In genomic region chr11:50231411-50231810, GRCm38 (mm10) we compare ENCODE assay signal across 8 mouse cellular contexts. TPM values are rescaled to one million over a fixed set of nuclear protein-coding genes. Genes with fewer than 3 reads are reported as not detected.
DNase-seq lines count a peak whose midpoint lies in the region; ATAC-seq and TF ChIP-seq lines count a peak whose summit lies in the region.

No protein-coding gene starts in this region.

- DNase-seq in 3T3-L1 (ENCODE audit: low read depth, low spot score) = peak; percentile 91
- DNase-seq in CD4-positive, CD25-positive, alpha-beta regulatory T cell, adult 2 months (ENCODE audit: low read depth, low spot score) = peak; percentile 88
- peak; percentile 85 for DNase-seq in cerebellum, adult 9-10 months
- DNase-seq in forebrain, postnatal 0 days = peak; percentile 84
- DNase-seq in kidney, postnatal 0 days (ENCODE audit: low spot score) = peak; percentile 84
- DNase-seq in lung, postnatal 14 days = peak; percentile 76
- peak; percentile 41 to 70 for DNase-seq in spleen, postnatal 36 days (ENCODE audit: low spot score in 2 of 2)
- no peak for DNase-seq in frontal cortex, postnatal 14 days (ENCODE audit: low spot score in 2 of 2)

- TF ChIP-seq CTCF in forebrain, postnatal 0 days (IDR thresholded peaks at IDR 0.05; ENCODE audit: low read depth) = peak; percentile 69
- TF ChIP-seq CTCF in kidney, postnatal 0 days (IDR thresholded peaks at IDR 0.05; ENCODE audit: low read depth) = peak; percentile 71

- H3K9me3 ChIP-seq in forebrain, postnatal 0 days (ENCODE audit: low read length) = no peaks in the 10 kb centered on the region
- H3K9me3 ChIP-seq in kidney, postnatal 0 days (replicated peaks; ENCODE audit: low read length) = no peaks in the 10 kb centered on the region

- no peak overlapping the region for H3K9ac ChIP-seq in forebrain, postnatal 0 days
- H3K9ac ChIP-seq in kidney, postnatal 0 days (ENCODE audit: low read depth, low read length) = no peak overlapping the region

- 0 out of 2 replicates have a peak, but pooled peaks cover 5% of the 10 kb centered on the region for H3K27me3 ChIP-seq in forebrain, postnatal 0 days (ENCODE audit: insufficient read depth, low read length)
- no peaks in the 10 kb centered on the region for H3K27me3 ChIP-seq in kidney, postnatal 0 days (ENCODE audit: insufficient read depth, low read length)

- peaks cover 9% of the 10 kb centered on the region for H3K4me1 ChIP-seq in forebrain, postnatal 0 days (ENCODE audit: insufficient read depth)
- peaks cover 27% of the 10 kb centered on the region for H3K4me1 ChIP-seq in kidney, postnatal 0 days (replicated peaks; ENCODE audit: insufficient read depth, low read length)

- no peak overlapping the region for H3K27ac ChIP-seq in forebrain, postnatal 0 days (ENCODE audit: low read depth, low read length)
- no peak overlapping the region for H3K27ac ChIP-seq in kidney, postnatal 0 days

- no peak overlapping the region for H3K4me3 ChIP-seq in forebrain, postnatal 0 days (ENCODE audit: low read depth, low read length)
- H3K4me3 ChIP-seq in kidney, postnatal 0 days (replicated peaks; ENCODE audit: low read depth, low read length) = no peak overlapping the region

- WGBS in forebrain, postnatal 0 days = 21% methylated on average over 8 of the region's 8 CpGs
- 33% methylated on average over 8 of the region's 8 CpGs for WGBS in kidney, postnatal 0 days

- peak; percentile 34; the same call in 1 of the 2 replicates for ATAC-seq in forebrain, postnatal 0 days
- no peak for ATAC-seq in kidney, postnatal 0 days (replicated peaks; ENCODE audit: low FRiP score, low read depth)

- 0 out of 2 replicates have a peak overlapping the region, but pooled peaks have one; percentile 26 for H3K4me2 ChIP-seq in forebrain, postnatal 0 days (ENCODE audit: low read depth)
- H3K4me2 ChIP-seq in kidney, postnatal 0 days (ENCODE audit: low read length) = peak overlapping the region; percentile 54; the same call in 1 of the 2 replicates

- peaks cover 46% of the 10 kb centered on the region for H3K36me3 ChIP-seq in forebrain, postnatal 0 days (ENCODE audit: insufficient read depth)
- peaks cover 31% of the 10 kb centered on the region for H3K36me3 ChIP-seq in kidney, postnatal 0 days (ENCODE audit: insufficient read depth, low read length)

RNA-seq across cellular contexts. Expression of gene Ltc4s, which starts 7.0 kb away (rescaled TPM):
- 1.5 and 6.1 TPM in 2 replicates for total RNA-seq in forebrain, postnatal 0 days (2014; rRNA removed)
- 6.1 TPM in 2 replicates for polyA plus RNA-seq in forebrain, postnatal 0 days (2015; fragmentation: Nextera tagmentation; extraction: Ambion mirVana)
- polyA plus RNA-seq in kidney, postnatal 0 days (2015; fragmentation: Nextera tagmentation; extraction: Ambion mirVana) = 8.5 and 9.6 TPM in 2 replicates

RNA-seq across cellular contexts. Expression of gene Mgat4b, which starts 20.7 kb away (rescaled TPM):
- 106 and 107 TPM in 2 replicates for total RNA-seq in forebrain, postnatal 0 days (2014; rRNA removed)
- 75.4 and 91.8 TPM in 2 replicates for polyA plus RNA-seq in forebrain, postnatal 0 days (2015; fragmentation: Nextera tagmentation; extraction: Ambion mirVana)
- polyA plus RNA-seq in kidney, postnatal 0 days (2015; fragmentation: Nextera tagmentation; extraction: Ambion mirVana) = 53.4 and 62.1 TPM in 2 replicates

RNA-seq across cellular contexts. Expression of gene Sqstm1, which starts 20.8 kb away (rescaled TPM):
- 303 and 330 TPM in 2 replicates for total RNA-seq in forebrain, postnatal 0 days (2014; rRNA removed)
- 413 and 423 TPM in 2 replicates for polyA plus RNA-seq in forebrain, postnatal 0 days (2015; fragmentation: Nextera tagmentation; extraction: Ambion mirVana)
- polyA plus RNA-seq in kidney, postnatal 0 days (2015; fragmentation: Nextera tagmentation; extraction: Ambion mirVana) = 326 and 333 TPM in 2 replicates

RNA-seq across cellular contexts. Expression of gene Mrnip, which starts 57.2 kb away (rescaled TPM):
- 28.7 and 37.5 TPM in 2 replicates for total RNA-seq in forebrain, postnatal 0 days (2014; rRNA removed)
- polyA plus RNA-seq in forebrain, postnatal 0 days (2015; fragmentation: Nextera tagmentation; extraction: Ambion mirVana) = 29.4 and 32.2 TPM in 2 replicates
- polyA plus RNA-seq in kidney, postnatal 0 days (2015; fragmentation: Nextera tagmentation; extraction: Ambion mirVana) = 20.8 and 22.9 TPM in 2 replicates

Comparison
In these comparisons a context has a peak if more than half of its experiments do, and no peak if none do; other contexts are left out.
1. DNase-seq: peak in 3T3-L1 (single experiment), CD4-positive, CD25-positive, alpha-beta regulatory T cell, adult 2 months (single experiment), cerebellum, adult 9-10 months (single experiment), forebrain, postnatal 0 days (single experiment), kidney, postnatal 0 days (single experiment), lung, postnatal 14 days (single experiment) and spleen, postnatal 36 days (2 of 2); none in frontal cortex, postnatal 14 days (0 of 2).